In genomic region chr1:42956828-42957227, GRCm38 (mm10) we compare ENCODE assay signal across 24 mouse cellular contexts. TPM values are rescaled to one million over a fixed set of nuclear protein-coding genes. Genes with fewer than 3 reads are reported as not detected.
"Had no signal": no experiment of that assay in that cellular context is flagged by ENCODE, and none has a peak within 500 bp of the region (broad histone marks: within the 10 kb centered on the region; RNA-seq: fewer than 3 reads in every experiment).

No protein-coding gene starts in this region.

- ATAC-seq: forebrain, embryonic 13.5 days; forebrain, embryonic 14.5 days; forebrain, embryonic 15.5 days; forebrain, embryonic 16.5 days; forebrain, postnatal 0 days had no signal

- DNase-seq: cerebellum, adult 2 months; cerebellum, adult 8-10 months; cerebellum, adult 9-10 months; cerebellum, adult 9-11 months; cerebellum, postnatal 10 days; cerebellum, postnatal 14 days; cerebellum, postnatal 25 days; cerebellum, postnatal 36 days; embryo, embryonic 11 days; forebrain, postnatal 0 days; gastrocnemius, adult 2 months; gastrocnemius, postnatal 10 days; gastrocnemius, postnatal 14 days; gastrocnemius, postnatal 25 days; gastrocnemius, postnatal 36 days; heart, adult 18-20 months; heart, adult 2 months had no signal

RNA-seq across cellular contexts. Expression of gene Gpr45, which starts 4.2 kb away (rescaled TPM):
- total RNA-seq: gastrocnemius, adult 18-20 months; gastrocnemius, adult 2 months; gastrocnemius, adult 8-10 months; gastrocnemius, postnatal 25 days; granulocyte monocyte progenitor cell, adult 5-6 weeks; heart, adult 18-20 months had no signal
